Mouse (Mus musculus) megakaryocyte, embryonic 14.5 days (primary cell): ENCODE measurements around the gene Fam167b. TPM values are rescaled to one million over a fixed set of nuclear protein-coding genes. Genes with fewer than 3 reads are reported as not detected.
"Not testable (repeated sequence)": the region's sequence is repeated elsewhere in the genome, so short reads cannot be mapped to it uniquely, and the experiment has no call there.

Experiments
- H3K27me3 ChIP-seq: replicated peaks from 2 replicates; pipeline ENCODE3; 2012; ENCODE audit warnings: inconsistent platforms
- H3K36me3 ChIP-seq: replicated peaks from 2 replicates; pipeline ENCODE3; 2012; ENCODE audit warnings: low read length, inconsistent platforms, mixed read lengths
- H3K4me1 ChIP-seq: 2 replicates; pipeline ENCODE4 v1.6.1; 2012; ENCODE audit warnings: inconsistent platforms
- H3K4me3 ChIP-seq: replicated peaks from 2 replicates; pipeline ENCODE3; 2012; ENCODE audit warnings: moderate library complexity, mild to moderate bottlenecking, inconsistent platforms
- H3K9me3 ChIP-seq: 2 replicates; pipeline ENCODE4 v1.6.1; 2012; ENCODE audit warnings: inconsistent platforms
- FLI1 ChIP-seq: IDR thresholded peaks from 2 replicates; pipeline ENCODE4 v1.6.1; 2012; ENCODE audit warnings: low read length, inconsistent platforms, mixed read lengths
- GATA1 ChIP-seq: IDR thresholded peaks from 3 replicates; pipeline ENCODE4 v1.6.1; 2012; ENCODE audit warnings: mixed read lengths, low read length, inconsistent platforms, borderline replicate concordance
- polyA plus RNA-seq: library from polyadenylated mRNA; stranded (reverse); fragments of >175 nt; gene quantifications from 2 replicates; pipeline ENCODE4 v1.2.3, GENCODE M21; 2012; ENCODE audit warnings: low replicate concordance; ENCODE audit not compliant: insufficient read depth

Gene Fam167b
- polyA plus RNA-seq, 1 experiment = not detected

GRCm38 (mm10) chr4:129549306-129549705 lies 29.0 kb downstream of the Fam167b start:
- Histone ChIP-seq H3K36me3 (no peaks in the 10 kb centered on the region), H3K27me3 (peaks cover 11% of the 10 kb centered on the region), H3K4me1 (peaks cover 13% of the 10 kb centered on the region; the same call in 1 of the 2 replicates), H3K9me3 (no peaks in the 10 kb centered on the region), H3K4me3 (no peak overlapping the region)
- TF ChIP-seq FLI1 = no peak
- no peak for TF ChIP-seq GATA1

DNA sequence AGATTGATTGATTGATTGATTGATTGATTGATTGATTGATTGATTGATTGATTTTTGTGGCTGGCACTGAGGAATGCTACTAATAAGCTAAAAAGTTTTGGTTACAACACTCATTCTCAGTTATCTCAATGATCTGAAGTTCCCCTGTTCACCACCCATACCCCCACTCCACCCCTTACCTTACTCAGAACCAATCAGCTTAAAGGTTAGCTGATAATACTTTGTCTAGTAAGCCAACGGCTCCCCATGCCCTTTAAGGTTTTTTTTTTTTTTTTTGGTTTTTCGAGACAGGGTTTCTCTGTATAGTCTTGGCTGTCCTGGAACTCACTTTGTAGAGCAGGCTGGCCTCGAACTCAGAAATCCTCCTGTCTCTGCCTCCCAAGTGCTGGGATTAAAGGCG lies 30.7 kb downstream of the Fam167b start:
- not testable (repeated sequence) for H3K4me1 ChIP-seq, H3K4me3 ChIP-seq, H3K36me3 ChIP-seq, H3K9me3 ChIP-seq, H3K27me3 ChIP-seq

DNA sequence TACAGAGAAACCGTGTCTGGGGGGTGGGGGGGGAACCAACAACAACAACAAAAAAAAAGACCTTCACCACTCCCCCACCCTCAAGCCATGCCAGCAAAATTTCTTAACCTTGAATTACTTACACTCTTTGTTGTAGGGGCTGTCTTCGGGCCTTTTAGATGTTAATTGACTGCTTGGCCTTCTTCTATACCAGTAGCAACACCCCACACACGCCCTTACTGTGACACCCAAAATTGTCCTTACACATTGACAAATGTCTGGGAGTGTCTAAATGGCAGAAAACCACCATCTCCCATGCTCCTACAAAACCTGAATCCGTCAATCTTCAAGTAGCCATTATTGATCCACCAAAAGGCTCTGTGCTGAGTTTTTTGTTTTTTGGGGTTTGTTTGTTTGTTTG lies 34.2 kb downstream of the Fam167b start:
- no peak for TF ChIP-seq GATA1
- TF ChIP-seq FLI1 = no peak
- Histone ChIP-seq H3K4me1 (peaks cover 30% of the 10 kb centered on the region), H3K4me3 (no peak overlapping the region), H3K27me3 (no peaks in the 10 kb centered on the region), H3K36me3 (peaks cover 8% of the 10 kb centered on the region), H3K9me3 (no peaks in the 10 kb centered on the region)

DNA sequence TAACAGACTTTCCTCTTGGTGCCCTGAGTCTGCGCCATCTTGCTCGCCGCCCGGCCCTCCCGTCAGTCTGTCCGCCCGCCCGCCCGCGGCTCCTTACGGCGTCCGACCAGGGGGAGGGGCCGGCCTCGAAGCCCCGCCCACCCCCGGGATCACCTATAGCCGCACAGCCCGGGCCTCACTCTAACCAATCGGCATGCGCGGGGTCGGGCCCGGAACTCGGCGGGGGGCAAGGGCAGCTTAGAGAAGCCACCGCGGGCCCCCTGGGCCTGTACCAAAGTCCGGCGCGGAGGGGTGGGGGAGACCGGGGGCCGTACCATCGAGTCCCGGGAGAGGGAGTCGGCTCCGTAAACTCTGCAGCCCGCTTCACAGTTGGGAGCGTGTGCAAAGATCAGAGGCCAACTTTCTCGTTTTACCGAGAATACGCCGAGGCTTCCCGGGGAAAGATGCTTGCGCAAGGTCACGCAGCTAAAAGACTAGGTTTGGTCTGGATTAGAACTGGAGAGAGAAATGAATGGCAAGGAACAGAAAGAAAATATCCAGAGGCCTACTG lies 35.7 kb downstream of the Fam167b start, which contains the start of gene Hdac1:
Gene Hdac1, minus strand, starts transcription at position 122 of the 550 bp plus-strand sequence.
- Histone ChIP-seq H3K4me1 (peaks cover 38% of the 10 kb centered on the region), H3K36me3 (peaks cover 23% of the 10 kb centered on the region), H3K9me3 (no peaks in the 10 kb centered on the region), H3K4me3 (peak within 1 kb of the TSS; percentile 98), H3K27me3 (no peaks in the 10 kb centered on the region)
- no peak for TF ChIP-seq FLI1
- no peak for TF ChIP-seq GATA1

GRCm38 (mm10) chr4:129541868-129542591 lies 36.3 kb downstream of the Fam167b start:
- TF ChIP-seq GATA1 = no peak
- TF ChIP-seq FLI1 = no peak
- Histone ChIP-seq H3K9me3 (no peaks in the 10 kb centered on the region), H3K4me3 (peak overlapping the region; percentile 98), H3K4me1 (peaks cover 39% of the 10 kb centered on the region), H3K27me3 (no peaks in the 10 kb centered on the region), H3K36me3 (peaks cover 28% of the 10 kb centered on the region)

GRCm38 (mm10) chr4:129540012-129540411 lies 38.3 kb downstream of the Fam167b start:
- Histone ChIP-seq H3K4me3 (peak overlapping the region; percentile 50), H3K27me3 (no peaks in the 10 kb centered on the region), H3K4me1 (peaks cover 42% of the 10 kb centered on the region), H3K9me3 (no peaks in the 10 kb centered on the region), H3K36me3 (peaks cover 44% of the 10 kb centered on the region)
- TF ChIP-seq GATA1 (no peak), FLI1 (no peak)

GRCm38 (mm10) chr4:129528901-129529300 lies 49.4 kb downstream of the Fam167b start:
- H3K36me3 ChIP-seq = peaks cover 74% of the 10 kb centered on the region
- not testable (repeated sequence) for H3K4me3 ChIP-seq, H3K27me3 ChIP-seq, H3K9me3 ChIP-seq, H3K4me1 ChIP-seq

Other genes with a start within 250 kb of the Fam167b start
- 2.0 and 20.5 TPM in 2 replicates for gene Rbbp4, start 243.2 kb downstream of the Fam167b start, polyA plus RNA-seq
- gene Zbtb8os, start 242.9 kb downstream of the Fam167b start, polyA plus RNA-seq = 3.9 TPM in 1 of 2 replicates, not detected in the other
- gene Zbtb8a, start 200.4 kb downstream of the Fam167b start, polyA plus RNA-seq = 0.29 TPM in 1 of 2 replicates, not detected in the other
- gene Zbtb8b, start 137.7 kb downstream of the Fam167b start, polyA plus RNA-seq = not detected in 2 replicates
- gene Bsdc1, start 117.0 kb downstream of the Fam167b start, polyA plus RNA-seq = 19.2 and 43.3 TPM in 2 replicates
- gene Tssk3, start 87.5 kb downstream of the Fam167b start, polyA plus RNA-seq = not detected in 2 replicates
- gene Fam229a, start 87.4 kb downstream of the Fam167b start, polyA plus RNA-seq = 2.1 TPM in 1 of 2 replicates, not detected in the other
- gene Marcksl1, start 65.0 kb downstream of the Fam167b start, polyA plus RNA-seq = 5.0 and 61.7 TPM in 2 replicates
- gene Hdac1, start 35.8 kb downstream of the Fam167b start, polyA plus RNA-seq = 6.0 and 38.0 TPM in 2 replicates
- 1.7 TPM in 1 of 2 replicates, not detected in the other for gene Lck, start 4.9 kb downstream of the Fam167b start, polyA plus RNA-seq
- 54.3 and 121 TPM in 2 replicates for gene Eif3i, start 22.1 kb upstream of the Fam167b start, polyA plus RNA-seq
- 305 and 342 TPM in 2 replicates for gene Tmem234, start 22.1 kb upstream of the Fam167b start, polyA plus RNA-seq
- gene Dcdc2b, start 35.7 kb upstream of the Fam167b start, polyA plus RNA-seq = 0.46 TPM in 1 of 2 replicates, not detected in the other
- 9.7 TPM in 1 of 2 replicates, not detected in the other for gene Iqcc, start 40.5 kb upstream of the Fam167b start, polyA plus RNA-seq
- gene Ccdc28b, start 45.4 kb upstream of the Fam167b start, polyA plus RNA-seq = 32.9 and 39.7 TPM in 2 replicates
- gene Txlna, start 62.5 kb upstream of the Fam167b start, polyA plus RNA-seq = 17.9 and 24.0 TPM in 2 replicates
- gene Kpna6, start 94.2 kb upstream of the Fam167b start, polyA plus RNA-seq = 6.8 and 9.0 TPM in 2 replicates
- gene Tmem39b, start 118.3 kb upstream of the Fam167b start, polyA plus RNA-seq = 51.4 and 264 TPM in 2 replicates
- gene Khdrbs1, start 163.8 kb upstream of the Fam167b start, polyA plus RNA-seq = 67.0 and 99.6 TPM in 2 replicates
- gene Ptp4a2, start 232.7 kb upstream of the Fam167b start, polyA plus RNA-seq = 14.5 and 30.1 TPM in 2 replicates